Mouse (Mus musculus): ENCODE data around the gene Capn11. TPM values are rescaled to one million over a fixed set of nuclear protein-coding genes. Genes with fewer than 3 reads are reported as not detected.

Capn11 gene
- polyA plus RNA-seq, 1 experiment from 2014 or later: 0.57 TPM

GRCm38 (mm10) chr17:45686716-45687115, 27.6 kb upstream of the Capn11 start, which contains the start of gene Tmem63b:
TSS of gene Tmem63b (minus strand) at chr17:45686905.
- H3K9ac ChIP-seq (ENCODE audit: low read length): peak within 1 kb of the TSS; percentile 92
- DNase-seq (ENCODE audit: low spot score) (no peak), ATAC-seq (ENCODE audit: insufficient read depth, low FRiP score, low TSS enrichment) (no peak)
- peaks cover 8% of the 10 kb centered on the region; the same call in 1 of the 2 replicates for H3K4me1 ChIP-seq (ENCODE audit: control insufficient read depth, insufficient read depth, low read length)
- H3K27me3 ChIP-seq (ENCODE audit: control insufficient read depth, insufficient read depth, low read length): no peaks in the 10 kb centered on the region
- 12% methylated on average over 12 of the region's 12 CpGs for WGBS
- H3K27ac ChIP-seq (ENCODE audit: low read depth, low read length): peak within 1 kb of the TSS; percentile 74
- H3K36me3 ChIP-seq (ENCODE audit: control insufficient read depth, insufficient read depth, low read length): no peaks in the 10 kb centered on the region
- peak within 1 kb of the TSS; percentile 86 for H3K4me2 ChIP-seq (ENCODE audit: low read depth)
- H3K4me3 ChIP-seq (ENCODE audit: low read depth, low read length): peak within 1 kb of the TSS; percentile 89
- no peaks in the 10 kb centered on the region for H3K9me3 ChIP-seq (ENCODE audit: control insufficient read depth, low read length)

- under 1% methylated on average over 41 of the region's 50 CpGs for WGBS
- DNase-seq (ENCODE audit: low spot score) (peak; percentile 97), ATAC-seq (ENCODE audit: insufficient read depth, low FRiP score, low TSS enrichment) (peak; percentile 82)
- Histone ChIP-seq H3K27me3 (ENCODE audit: control insufficient read depth, insufficient read depth, low read length) (no peaks in the 10 kb centered on the region), H3K4me3 (ENCODE audit: low read depth, low read length) (peak within 1 kb of the TSS; percentile 89), H3K4me1 (ENCODE audit: control insufficient read depth, insufficient read depth, low read length) (peaks cover 8% of the 10 kb centered on the region; the same call in 1 of the 2 replicates), H3K9ac (ENCODE audit: low read length) (peak within 1 kb of the TSS; percentile 92), H3K36me3 (ENCODE audit: control insufficient read depth, insufficient read depth, low read length) (no peaks in the 10 kb centered on the region), H3K9me3 (ENCODE audit: control insufficient read depth, low read length) (no peaks in the 10 kb centered on the region), H3K27ac (ENCODE audit: low read depth, low read length) (peak within 1 kb of the TSS; percentile 74), H3K4me2 (ENCODE audit: low read depth) (peak within 1 kb of the TSS; percentile 86)
Measured at GRCm38 (mm10) chr17:45686093-45686619, 27.0 kb upstream of the Capn11 start, which contains the start of gene Mrpl14. TSS of gene Mrpl14 (plus strand) at chr17:45686322.

- H3K27me3 ChIP-seq (ENCODE audit: control insufficient read depth, insufficient read depth, low read length): no peaks in the 10 kb centered on the region
- H3K4me1 ChIP-seq (ENCODE audit: control insufficient read depth, insufficient read depth, low read length): peaks cover 13% of the 10 kb centered on the region; the same call in 1 of the 2 replicates
- no peaks in the 10 kb centered on the region for H3K9me3 ChIP-seq (ENCODE audit: control insufficient read depth, low read length)
- ATAC-seq (ENCODE audit: insufficient read depth, low FRiP score, low TSS enrichment) (peak; percentile 52), DNase-seq (ENCODE audit: low spot score) (peak; percentile 71)
- H3K4me3 ChIP-seq (ENCODE audit: low read depth, low read length): peak overlapping the region; percentile 89
- H3K4me2 ChIP-seq (ENCODE audit: low read depth): peak overlapping the region; percentile 86
- no peaks in the 10 kb centered on the region for H3K36me3 ChIP-seq (ENCODE audit: control insufficient read depth, insufficient read depth, low read length)
- H3K9ac ChIP-seq (ENCODE audit: low read length): peak overlapping the region; percentile 92
- under 1% methylated on average over 58 of the region's 58 CpGs for WGBS
- H3K27ac ChIP-seq (ENCODE audit: low read depth, low read length): peak overlapping the region; percentile 74
Measured at GRCm38 (mm10) chr17:45685171-45686092, 26.3 kb upstream of the Capn11 start.

GRCm38 (mm10) chr17:45684667-45685131, 25.6 kb upstream of the Capn11 start:
- H3K36me3 ChIP-seq (ENCODE audit: control insufficient read depth, insufficient read depth, low read length): no peaks in the 10 kb centered on the region
- peaks cover 13% of the 10 kb centered on the region; the same call in 1 of the 2 replicates for H3K4me1 ChIP-seq (ENCODE audit: control insufficient read depth, insufficient read depth, low read length)
- peak overlapping the region; percentile 74 for H3K27ac ChIP-seq (ENCODE audit: low read depth, low read length)
- no peaks in the 10 kb centered on the region for H3K9me3 ChIP-seq (ENCODE audit: control insufficient read depth, low read length)
- H3K4me2 ChIP-seq (ENCODE audit: low read depth): peak overlapping the region; percentile 86
- H3K4me3 ChIP-seq (ENCODE audit: low read depth, low read length): peak overlapping the region; percentile 89
- peak overlapping the region; percentile 92 for H3K9ac ChIP-seq (ENCODE audit: low read length)
- 29% methylated on average over 14 of the region's 14 CpGs for WGBS
- ATAC-seq (ENCODE audit: insufficient read depth, low FRiP score, low TSS enrichment) (no peak), DNase-seq (ENCODE audit: low spot score) (no peak)
- no peaks in the 10 kb centered on the region for H3K27me3 ChIP-seq (ENCODE audit: control insufficient read depth, insufficient read depth, low read length)

GRCm38 (mm10) chr17:45682843-45683242, 23.7 kb upstream of the Capn11 start:
- WGBS: 93% methylated on average over 4 of the region's 4 CpGs
- Histone ChIP-seq H3K9ac (ENCODE audit: low read length) (no peak overlapping the region), H3K9me3 (ENCODE audit: control insufficient read depth, low read length) (no peaks in the 10 kb centered on the region), H3K4me3 (ENCODE audit: low read depth, low read length) (no peak overlapping the region), H3K4me2 (ENCODE audit: low read depth) (no peak overlapping the region), H3K4me1 (ENCODE audit: control insufficient read depth, insufficient read depth, low read length) (peaks cover 13% of the 10 kb centered on the region; the same call in 1 of the 2 replicates), H3K36me3 (ENCODE audit: control insufficient read depth, insufficient read depth, low read length) (peaks cover 1% of the 10 kb centered on the region; the same call in 1 of the 2 replicates), H3K27ac (ENCODE audit: low read depth, low read length) (no peak overlapping the region), H3K27me3 (ENCODE audit: control insufficient read depth, insufficient read depth, low read length) (no peaks in the 10 kb centered on the region)
- DNase-seq (ENCODE audit: low spot score) (no peak), ATAC-seq (ENCODE audit: insufficient read depth, low FRiP score, low TSS enrichment) (no peak)

GRCm38 (mm10) chr17:45681588-45681987, 22.5 kb upstream of the Capn11 start:
- peaks cover 9% of the 10 kb centered on the region; the same call in 1 of the 2 replicates for H3K4me1 ChIP-seq (ENCODE audit: control insufficient read depth, insufficient read depth, low read length)
- H3K27ac ChIP-seq (ENCODE audit: low read depth, low read length): no peak overlapping the region
- peaks cover 2% of the 10 kb centered on the region; the same call in 1 of the 2 replicates for H3K36me3 ChIP-seq (ENCODE audit: control insufficient read depth, insufficient read depth, low read length)
- ATAC-seq (ENCODE audit: insufficient read depth, low FRiP score, low TSS enrichment): no peak
- H3K27me3 ChIP-seq (ENCODE audit: control insufficient read depth, insufficient read depth, low read length): no peaks in the 10 kb centered on the region
- no peak overlapping the region for H3K4me3 ChIP-seq (ENCODE audit: low read depth, low read length)
- no peak overlapping the region for H3K4me2 ChIP-seq (ENCODE audit: low read depth)
- H3K9ac ChIP-seq (ENCODE audit: low read length): no peak overlapping the region
- WGBS: 97% methylated on average over 1 of the region's 1 CpGs
- no peak for DNase-seq (ENCODE audit: low spot score)
- no peaks in the 10 kb centered on the region for H3K9me3 ChIP-seq (ENCODE audit: control insufficient read depth, low read length)

GRCm38 (mm10) chr17:45680391-45680980, 21.4 kb upstream of the Capn11 start:
- Histone ChIP-seq H3K4me3 (ENCODE audit: low read depth, low read length) (no peak overlapping the region), H3K9me3 (ENCODE audit: control insufficient read depth, low read length) (no peaks in the 10 kb centered on the region), H3K9ac (ENCODE audit: low read length) (peak overlapping the region; percentile 27; the same call in 1 of the 2 replicates), H3K4me2 (ENCODE audit: low read depth) (0 out of 2 replicates have a peak overlapping the region, but pooled peaks have one; percentile 25), H3K36me3 (ENCODE audit: control insufficient read depth, insufficient read depth, low read length) (peaks cover 2% of the 10 kb centered on the region; the same call in 1 of the 2 replicates), H3K4me1 (ENCODE audit: control insufficient read depth, insufficient read depth, low read length) (peaks cover 9% of the 10 kb centered on the region; the same call in 1 of the 2 replicates), H3K27ac (ENCODE audit: low read depth, low read length) (no peak overlapping the region), H3K27me3 (ENCODE audit: control insufficient read depth, insufficient read depth, low read length) (no peaks in the 10 kb centered on the region)
- DNase-seq (ENCODE audit: low spot score) (peak; percentile 67), ATAC-seq (ENCODE audit: insufficient read depth, low FRiP score, low TSS enrichment) (peak; percentile 54; the same call in 1 of the 2 replicates)
- 55% methylated on average over 8 of the region's 8 CpGs for WGBS

- H3K4me1 ChIP-seq (ENCODE audit: control insufficient read depth, insufficient read depth, low read length): peaks cover 5% of the 10 kb centered on the region; the same call in 1 of the 2 replicates
- H3K9ac ChIP-seq (ENCODE audit: low read length): no peak overlapping the region
- peaks cover 6% of the 10 kb centered on the region for H3K36me3 ChIP-seq (ENCODE audit: control insufficient read depth, insufficient read depth, low read length)
- no peaks in the 10 kb centered on the region for H3K9me3 ChIP-seq (ENCODE audit: control insufficient read depth, low read length)
- H3K4me2 ChIP-seq (ENCODE audit: low read depth): no peak overlapping the region
- 27% methylated on average over 7 of the region's 7 CpGs for WGBS
- peak; percentile 69 for DNase-seq (ENCODE audit: low spot score)
- no peak overlapping the region for H3K27ac ChIP-seq (ENCODE audit: low read depth, low read length)
- no peaks in the 10 kb centered on the region for H3K27me3 ChIP-seq (ENCODE audit: control insufficient read depth, insufficient read depth, low read length)
- no peak overlapping the region for H3K4me3 ChIP-seq (ENCODE audit: low read depth, low read length)
- 0 out of 2 replicates have a peak, but pooled peaks have one; percentile 16 for ATAC-seq (ENCODE audit: insufficient read depth, low FRiP score, low TSS enrichment)
Measured at GRCm38 (mm10) chr17:45678106-45678505, 19.0 kb upstream of the Capn11 start.
